Mouse (Mus musculus) ES-Bruce4 (cell line): ENCODE results near the gene Chmp3.

Source experiments
- CTCF ChIP-seq: IDR thresholded peaks from one replicate; pipeline ENCODE4 v1.8.1; 2011; ENCODE audit warnings: low read depth, low read length
- EP300 ChIP-seq: IDR thresholded peaks from 2 replicates; pipeline ENCODE4 v1.6.1; 2011; ENCODE audit warnings: low read depth, low read length; ENCODE audit not compliant: insufficient read depth
- POLR2A ChIP-seq: IDR thresholded peaks from one replicate; pipeline ENCODE4 v1.8.1; 2011; ENCODE audit warnings: low read length; ENCODE audit not compliant: insufficient read depth

DNA sequence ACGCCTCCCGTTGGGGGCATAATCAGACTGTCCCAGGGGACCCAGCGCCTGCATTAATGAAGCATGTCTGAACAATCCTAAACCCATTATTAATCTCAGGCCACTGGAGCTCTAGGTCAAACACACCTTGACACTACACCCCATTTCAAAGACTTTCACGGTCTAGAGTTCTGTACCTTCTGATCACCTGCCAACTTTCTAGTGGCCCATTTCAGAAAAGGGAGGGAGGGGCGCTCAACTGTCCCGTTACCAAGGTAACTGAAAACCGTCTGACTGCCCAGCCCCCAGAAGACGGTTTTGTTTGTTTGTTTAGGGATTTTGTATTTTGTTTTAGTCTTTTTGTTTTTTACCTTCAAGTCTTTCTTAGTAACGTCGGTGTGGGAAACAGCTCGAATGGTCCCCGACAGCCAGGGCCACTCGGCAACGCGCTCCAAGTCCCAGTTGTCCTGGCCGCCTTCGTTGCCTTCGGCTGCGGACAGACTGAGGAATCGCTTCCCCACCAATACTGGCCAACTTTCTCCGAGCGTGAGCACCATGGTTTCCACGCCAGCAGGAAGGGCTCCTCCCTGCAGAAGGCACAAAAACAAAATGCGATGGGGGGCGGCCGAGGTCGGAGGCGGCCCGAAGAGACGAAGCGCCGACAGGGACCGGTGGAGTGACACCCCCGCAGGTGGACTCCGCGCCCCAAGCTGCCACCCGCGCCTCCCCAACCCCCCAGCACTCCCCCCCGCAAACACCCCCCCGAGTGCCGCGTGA lies 88.3 kb downstream of the Chmp3 start:
- TF ChIP-seq CTCF, result no peak
- TF ChIP-seq POLR2A, result no peak
- no peak for TF ChIP-seq EP300
